Mouse (Mus musculus) CD4-positive, CD25-positive, alpha-beta regulatory T cell, adult 2 months (primary cell): ENCODE data around the gene Grm1.

Experiments used
- DNase-seq: peaks from one replicate; pipeline ENCODE4 v3.0.0-alpha.2; 2012; ENCODE audit warnings: low read depth, low spot score

The Grm1 gene

DNA sequence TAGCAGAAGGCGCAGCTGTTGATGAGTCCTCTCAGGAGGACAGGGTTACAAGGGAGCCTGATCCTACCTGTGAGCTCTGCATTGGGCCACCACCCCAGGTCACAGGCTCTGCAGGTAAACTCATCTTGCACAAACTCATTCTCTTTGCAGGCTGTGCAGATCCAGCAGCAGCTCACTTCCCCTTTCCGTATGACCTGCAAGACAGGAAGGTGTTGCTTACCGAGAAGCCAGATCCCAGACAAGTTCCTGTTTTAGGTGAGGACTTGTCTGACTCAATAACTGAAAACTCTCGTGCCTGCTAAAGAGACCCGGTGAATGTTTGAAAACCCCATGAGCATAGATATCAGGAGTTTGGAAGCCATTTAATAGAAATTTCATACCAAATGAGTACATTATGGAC lies 349.1 kb downstream of the Grm1 start:
- DNase-seq, result no peak

DNA sequence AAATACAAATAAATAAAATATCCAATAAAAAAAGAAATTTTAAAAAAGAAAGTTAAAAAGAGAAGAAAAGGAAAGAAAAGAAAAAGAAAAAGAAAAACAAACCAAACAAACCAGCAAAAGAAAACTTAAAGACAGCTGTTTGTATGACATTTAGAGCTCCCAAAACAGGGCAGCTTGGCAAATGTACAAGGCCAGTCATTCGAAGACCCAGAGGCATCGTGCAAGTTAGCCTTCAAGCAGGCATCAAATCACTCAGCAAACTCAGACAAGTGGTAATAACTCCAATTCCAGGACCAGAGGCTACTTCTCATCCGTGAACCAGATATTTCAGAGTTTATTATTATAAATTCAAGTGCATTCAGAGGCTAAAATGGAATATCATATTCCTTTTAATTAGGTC lies 355.7 kb downstream of the Grm1 start:
- DNase-seq, result no peak

DNA sequence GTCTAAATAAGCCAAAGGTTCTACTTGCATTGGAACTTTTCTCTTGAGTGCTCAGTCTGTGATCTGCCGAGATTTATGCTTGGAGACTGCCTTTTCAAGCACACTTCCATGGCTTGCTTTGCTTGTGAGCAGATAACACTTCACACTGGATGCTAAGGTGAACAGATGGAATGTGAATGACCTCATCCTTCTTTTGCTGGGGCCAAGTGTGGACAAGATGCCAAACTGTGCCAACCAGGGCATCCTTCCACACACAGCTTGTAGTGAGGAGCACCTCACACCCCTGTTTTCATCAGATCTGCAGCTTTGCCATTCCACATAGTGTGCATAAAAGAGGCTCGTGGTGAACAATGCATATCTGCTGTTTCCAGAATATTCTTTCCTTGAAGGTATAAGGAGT lies 371.3 kb downstream of the Grm1 start:
- DNase-seq, result no peak

DNA sequence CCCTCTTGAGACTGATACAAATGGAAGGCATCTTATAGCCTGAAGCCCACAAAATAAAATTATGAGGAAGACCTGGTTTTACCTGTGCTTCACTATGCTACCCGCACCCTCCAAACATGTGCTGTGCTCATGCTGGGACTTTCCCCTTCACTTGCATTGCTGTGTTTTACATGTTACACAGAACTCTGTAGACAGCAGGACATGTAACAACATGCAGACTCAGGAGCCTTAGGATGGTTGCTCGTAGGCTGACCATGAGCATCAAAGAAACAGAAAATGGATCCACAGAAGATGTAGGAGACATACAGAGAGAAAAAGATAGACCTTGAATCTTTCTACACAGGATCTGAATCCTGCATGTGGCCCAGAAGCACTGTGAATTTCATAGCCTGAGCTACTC lies 371.8 kb downstream of the Grm1 start:
- DNase-seq, result no peak

DNA sequence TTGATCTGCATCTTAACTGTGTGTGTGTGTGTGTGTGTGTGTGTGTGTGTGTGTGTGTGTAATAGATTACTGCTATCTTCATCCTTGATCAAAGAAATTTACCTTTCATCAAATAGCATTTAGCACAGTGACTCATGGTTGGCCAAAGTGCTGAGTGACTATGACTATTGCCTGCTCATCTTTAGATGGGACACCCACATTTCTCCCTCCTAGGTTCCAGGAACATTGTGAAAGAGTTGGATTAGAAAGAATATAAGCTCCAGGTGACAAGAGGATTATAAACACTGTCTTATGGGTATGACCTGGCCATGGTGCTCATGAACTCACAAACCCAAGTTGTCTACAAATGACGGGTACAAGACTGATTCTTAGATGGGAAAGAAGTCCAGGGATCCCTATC lies 374.1 kb downstream of the Grm1 start:
- no peak for DNase-seq

DNA sequence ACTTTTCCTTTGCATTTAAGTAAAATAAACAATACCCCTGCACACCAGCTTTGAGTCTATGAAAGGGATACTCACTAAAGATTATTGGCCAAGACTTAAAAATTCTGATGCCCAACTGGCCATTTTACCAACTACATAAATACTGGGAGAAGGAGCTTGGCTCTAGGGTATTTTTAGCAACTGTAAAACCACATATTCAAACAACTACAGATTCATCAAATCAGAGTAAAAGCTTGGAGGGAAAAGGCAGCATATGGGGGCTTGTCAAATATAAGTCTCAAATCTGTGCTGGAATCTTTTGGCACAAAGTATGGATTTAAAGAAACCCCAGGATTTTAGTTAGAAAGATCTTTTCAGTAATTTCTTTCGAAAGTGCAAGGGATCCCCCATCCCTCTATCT lies 380.8 kb downstream of the Grm1 start:
- no peak for DNase-seq

DNA sequence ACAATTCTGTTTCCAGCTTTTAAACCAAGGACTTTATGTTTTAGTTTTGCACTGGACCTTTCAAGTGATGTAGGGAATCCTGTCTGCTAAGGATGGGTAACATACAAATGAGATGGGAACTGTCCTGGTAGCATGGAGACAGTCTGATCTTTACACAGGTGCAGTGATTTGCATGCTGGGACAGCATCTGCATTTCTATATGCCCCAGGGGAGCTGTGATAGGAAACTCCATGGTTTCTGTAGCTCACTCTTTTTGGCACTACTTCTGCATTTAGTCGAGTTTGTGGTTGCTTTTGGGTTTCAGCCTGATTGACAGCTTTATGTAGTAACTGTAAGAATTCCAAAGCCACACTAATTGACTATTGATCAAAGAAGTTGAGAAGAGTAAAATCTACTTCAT lies 381.3 kb downstream of the Grm1 start:
- DNase-seq, result no peak

DNA sequence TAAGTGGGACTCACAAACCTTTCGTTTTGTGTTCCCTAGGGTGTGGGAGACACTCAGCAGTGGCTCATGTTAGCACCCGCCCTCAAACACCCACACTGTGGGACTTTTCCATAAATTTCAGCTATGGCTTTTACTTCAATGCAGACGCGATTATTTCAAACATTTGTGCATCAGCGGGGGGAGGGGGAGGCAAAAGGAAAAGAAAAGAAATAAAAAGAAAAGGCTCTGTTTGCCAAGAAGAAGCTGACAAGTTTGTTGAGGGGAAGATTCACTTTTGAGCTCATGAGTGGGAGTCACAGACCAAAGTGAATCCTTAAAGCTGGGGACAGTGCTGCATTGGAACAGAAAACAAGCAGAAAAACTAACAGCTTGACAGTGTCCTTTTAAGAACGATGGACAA lies 384.7 kb downstream of the Grm1 start:
- no peak for DNase-seq

DNA sequence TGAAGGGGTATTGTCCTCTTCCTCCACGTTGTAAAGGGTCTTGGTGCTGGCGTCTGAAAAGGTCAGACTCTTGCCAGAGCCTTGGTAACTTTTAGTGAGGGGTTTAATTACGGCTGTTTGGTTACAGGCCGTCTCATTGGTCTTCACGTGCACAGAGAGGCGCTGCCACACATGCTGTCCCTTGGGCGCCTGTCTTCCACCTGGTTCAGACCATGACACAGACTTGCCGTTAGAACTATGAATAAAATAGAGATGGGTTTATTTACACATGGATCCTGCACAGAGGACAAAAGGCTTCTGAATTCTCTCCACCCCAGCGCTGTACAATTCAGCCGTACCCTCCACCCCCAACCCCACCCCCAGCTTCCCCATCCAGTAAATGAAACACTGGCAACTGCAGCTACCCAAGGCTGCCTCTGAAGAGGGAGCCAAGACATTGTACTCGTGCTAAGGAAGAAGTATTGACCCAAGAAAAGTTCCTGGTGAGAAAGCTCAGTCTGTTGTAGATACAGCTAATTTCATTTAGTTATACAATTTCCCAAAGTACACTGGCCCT lies 392.4 kb downstream of the Grm1 start:
- DNase-seq, result no peak

DNA sequence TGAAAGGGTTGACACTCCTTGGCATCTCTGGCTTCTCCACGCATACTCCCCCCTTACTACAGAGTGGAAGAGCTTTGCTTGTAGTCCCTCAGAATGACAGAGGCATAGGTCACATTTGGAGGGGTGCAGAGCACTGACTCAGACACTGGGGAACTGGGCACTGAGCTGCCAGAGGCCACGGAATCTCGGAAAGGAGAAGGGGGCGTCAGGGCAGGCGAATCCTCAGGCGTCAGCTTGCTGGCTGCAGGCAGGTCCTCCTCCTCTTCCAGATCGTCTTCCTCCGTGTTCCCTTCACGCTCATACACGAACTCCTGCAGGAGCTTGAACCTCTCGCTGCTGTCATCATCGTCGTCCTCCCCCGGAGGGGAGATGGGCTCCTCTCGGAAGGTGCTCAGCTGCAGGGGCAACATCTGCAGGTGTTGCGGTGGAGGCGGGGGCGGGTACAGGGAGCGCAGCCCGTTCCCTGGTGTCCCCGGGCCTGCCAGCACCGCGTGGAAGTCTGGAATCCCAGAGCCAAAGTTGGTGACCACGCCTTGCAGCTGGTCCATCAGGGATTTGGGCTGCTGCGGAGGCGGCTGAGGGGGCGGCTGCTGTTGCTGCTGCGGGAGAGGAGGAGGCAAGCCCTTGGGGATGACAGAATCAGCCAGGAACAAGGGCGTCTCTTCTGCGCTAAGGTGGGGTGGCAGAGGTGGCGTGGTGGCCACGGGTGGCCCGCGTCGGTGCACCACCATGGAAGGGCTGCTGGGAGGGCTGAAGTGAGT lies 393.1 kb downstream of the Grm1 start:
- DNase-seq, result no peak

DNA sequence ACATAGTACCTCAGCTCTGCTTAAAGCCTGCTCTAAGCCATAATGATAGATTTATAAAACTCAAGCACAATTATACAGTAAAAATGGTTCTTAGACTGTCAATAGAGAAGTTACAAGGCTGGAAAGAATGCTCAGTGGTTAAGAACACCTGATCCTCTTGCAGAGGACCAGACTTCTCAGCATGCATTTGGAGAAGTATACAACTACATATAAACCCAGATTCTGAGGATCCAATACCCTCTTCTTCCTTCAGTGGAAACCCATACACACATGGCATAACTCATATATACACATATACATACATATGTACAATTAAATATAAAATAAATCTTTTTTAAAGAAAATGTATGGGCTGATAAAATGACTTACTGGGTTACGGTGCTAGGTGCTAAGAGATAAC lies 401.1 kb downstream of the Grm1 start, which contains the start of gene Gm10944:
TSS of gene Gm10944 (plus strand) at position 301 of the 400 bp plus-strand sequence.
- no peak for DNase-seq

DNA sequence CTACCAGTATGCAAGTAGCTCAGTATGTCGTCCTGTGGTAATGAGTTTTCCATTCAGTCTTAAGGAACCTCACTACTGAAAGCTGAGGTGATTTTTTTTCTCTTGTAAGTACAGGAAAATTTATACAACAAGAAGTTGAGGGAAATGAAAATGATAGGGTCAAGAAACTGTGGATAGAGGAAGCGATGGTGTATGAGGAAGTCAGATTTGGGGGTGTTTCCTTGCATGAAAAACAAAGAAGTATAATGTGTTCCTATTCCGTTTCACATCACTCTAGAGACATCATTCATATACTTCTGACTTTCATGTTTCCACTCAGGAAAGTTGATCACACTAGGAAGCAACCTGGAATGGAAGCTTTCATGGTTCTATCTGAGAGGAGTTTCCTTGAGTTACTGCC lies 422.2 kb downstream of the Grm1 start:
- no peak for DNase-seq

DNA sequence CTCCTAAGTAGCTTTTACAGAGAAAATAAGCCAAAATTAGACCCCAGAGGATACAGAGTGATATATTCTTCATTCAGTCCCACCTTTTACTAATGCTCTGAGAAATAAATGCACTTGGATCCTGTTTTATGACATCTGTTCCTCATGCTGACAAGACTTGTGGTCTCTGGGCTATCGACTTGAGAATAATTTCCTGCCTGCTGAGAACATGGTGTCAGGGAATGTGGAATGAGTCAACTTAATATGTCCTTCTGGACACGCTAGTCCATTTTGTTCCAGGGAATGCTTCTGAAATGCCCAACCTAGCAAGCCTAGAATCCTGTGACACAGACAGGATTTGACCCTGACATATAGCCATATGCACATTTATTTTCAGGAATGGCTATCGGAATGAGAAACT lies 423.0 kb downstream of the Grm1 start:
- no peak for DNase-seq

DNA sequence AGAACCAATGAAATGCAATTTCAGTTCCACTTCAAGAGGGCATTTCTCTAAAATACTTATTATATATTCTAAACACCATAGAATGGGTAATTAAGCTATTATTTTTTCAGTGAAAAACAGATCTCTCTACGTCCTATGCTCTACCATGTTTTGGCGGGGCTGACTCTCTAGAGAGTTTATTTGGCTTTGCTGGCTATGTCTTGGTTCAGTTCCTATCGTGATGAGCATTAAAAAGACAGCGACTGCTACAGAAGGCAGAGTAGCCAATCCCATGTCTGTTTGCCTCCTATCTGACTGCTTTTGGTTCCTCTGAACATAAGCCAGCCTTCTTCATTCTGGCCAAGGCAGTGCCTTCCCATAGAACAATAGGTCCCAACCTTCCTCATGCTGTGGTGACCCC lies 425.5 kb downstream of the Grm1 start:
- no peak for DNase-seq

DNA sequence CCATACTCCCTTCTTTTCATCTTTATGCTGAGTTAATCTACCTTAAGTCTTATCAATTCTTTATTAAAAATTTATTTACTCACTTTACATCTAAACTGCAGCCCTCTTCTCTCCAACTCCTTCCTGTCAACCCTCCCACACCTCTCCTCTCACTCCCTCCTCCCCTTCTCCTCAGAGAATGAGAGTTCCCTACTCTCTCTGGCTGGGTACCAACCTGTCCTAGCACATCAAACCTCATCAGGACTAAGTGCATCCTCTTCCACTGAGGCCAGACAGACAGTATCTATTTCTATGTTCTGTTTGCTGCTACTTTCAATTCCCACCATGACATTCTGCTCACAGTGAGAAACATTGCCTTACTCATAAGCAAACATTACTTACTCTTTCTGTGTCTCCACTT lies 426.2 kb downstream of the Grm1 start:
- no peak for DNase-seq
